Mouse (Mus musculus) liver, embryonic 14.5 days (tissue): ENCODE measurements around the gene Prr12. TPM values are rescaled to one million over a fixed set of nuclear protein-coding genes. Genes with fewer than 3 reads are reported as not detected.

ENCODE experiments used
- ATAC-seq: fragments of 200-750 bp; cut with Nextera tagmentation; 2 replicates; pipeline ENCODE4 v1.8.0; 2017; ENCODE audit warnings: moderate number of reproducible peaks, mild to moderate bottlenecking, moderate library complexity; ENCODE audit not compliant: insufficient read depth
- DNase-seq, 3 experiments: peaks; one replicate each; pipeline ENCODE4 v3.0.0-alpha.2; 2012 to 2013; ENCODE audit warnings: low read depth in 3 of 3, low spot score in 3 of 3
- H3K27ac ChIP-seq: fragments of 300-500 bp; sonication (generic); 2 replicates; pipeline ENCODE4 v1.5.1; 2014; ENCODE audit warnings: moderate library complexity, mild to moderate bottlenecking, control low read depth, inconsistent platforms
- H3K27me3 ChIP-seq: fragments of 300-500 bp; sonication (generic); 2 replicates; pipeline ENCODE4 v1.6.1; 2014; ENCODE audit warnings: mild to moderate bottlenecking, low read length, moderate library complexity; ENCODE audit not compliant: control insufficient read depth, insufficient read depth
- H3K36me3 ChIP-seq: fragments of 300-500 bp; sonication (generic); replicated peaks from 2 replicates; pipeline ENCODE4 v1.6.1; 2014; ENCODE audit warnings: low read depth; ENCODE audit not compliant: control insufficient read depth, insufficient read depth
- H3K4me1 ChIP-seq, 2 experiments: fragments of 200-500 bp in 1 of 2; fragments of 300-500 bp in 1 of 2; sonication (generic) in 1 of 2; replicated peaks; 2 replicates each; pipeline ENCODE4 v1.6.1; 2012 to 2014; ENCODE audit warnings: antibody characterized with exemption in 1 of 2, inconsistent platforms in 1 of 2, low read length in 1 of 2; ENCODE audit not compliant: control insufficient read depth in 2 of 2, insufficient read depth in 2 of 2
- H3K4me2 ChIP-seq: fragments of 300-500 bp; sonication (generic); 2 replicates; pipeline ENCODE4 v1.6.1; 2014; ENCODE audit warnings: low read depth, mild to moderate bottlenecking, control low read depth, moderate library complexity
- H3K4me3 ChIP-seq, 2 experiments: fragments of 200-500 bp in 1 of 2; fragments of 300-500 bp in 1 of 2; sonication (generic) in 1 of 2; 2 replicates each; pipeline ENCODE4 v1.5.1; 2012 to 2014; ENCODE audit warnings: low read depth in 2 of 2, low read length in 2 of 2, mild to moderate bottlenecking in 2 of 2, control low read depth in 1 of 2, inconsistent platforms in 1 of 2, moderate library complexity in 1 of 2; ENCODE audit not compliant: insufficient read depth in 1 of 2
- H3K9ac ChIP-seq: fragments of 300-500 bp; sonication (generic); replicated peaks from 2 replicates; pipeline ENCODE4 v1.6.1; 2014; ENCODE audit warnings: mild to moderate bottlenecking, control low read depth, moderate library complexity
- H3K9me3 ChIP-seq: fragments of 300-500 bp; sonication (generic); 2 replicates; pipeline ENCODE4 v1.6.1; 2016; ENCODE audit warnings: low read length, mixed read lengths; ENCODE audit not compliant: control insufficient read depth
- CTCF ChIP-seq: IDR thresholded peaks from 2 replicates; pipeline ENCODE4 v1.5.1; 2016; ENCODE audit warnings: antibody characterized with exemption, low read depth, control low read depth
- EP300 ChIP-seq: IDR thresholded peaks from 2 replicates; pipeline ENCODE4 v1.6.1; 2016; ENCODE audit warnings: antibody characterized with exemption, low read depth
- WGBS: fragments of 180-500 bp; shearing (Covaris S2); extraction: QIAGEN DNeasy Blood & Tissue Kit; methylation state at CpG from one replicate; pipeline ENCODE4 v1.1.7; 2014; ENCODE audit not compliant: insufficient replicate concordance; 5-methylcytosine and 5-hydroxymethylcytosine counted together
- polyA plus RNA-seq, 2 experiments: library from polyadenylated mRNA; depleted of rRNA in 1 of 2; stranded (reverse) in 1 of 2; unstranded in 1 of 2; fragments of >200 nt; fragmentation: Nextera tagmentation in 1 of 2; extraction: Ambion mirVana in 1 of 2; gene quantifications; 2 replicates each; pipeline versions ENCODE4 v1.2.1 to v1.2.3; 2012 to 2014

The Prr12 gene
- polyA plus RNA-seq, 2 experiments = 1.9 to 2.6 TPM

DNA sequence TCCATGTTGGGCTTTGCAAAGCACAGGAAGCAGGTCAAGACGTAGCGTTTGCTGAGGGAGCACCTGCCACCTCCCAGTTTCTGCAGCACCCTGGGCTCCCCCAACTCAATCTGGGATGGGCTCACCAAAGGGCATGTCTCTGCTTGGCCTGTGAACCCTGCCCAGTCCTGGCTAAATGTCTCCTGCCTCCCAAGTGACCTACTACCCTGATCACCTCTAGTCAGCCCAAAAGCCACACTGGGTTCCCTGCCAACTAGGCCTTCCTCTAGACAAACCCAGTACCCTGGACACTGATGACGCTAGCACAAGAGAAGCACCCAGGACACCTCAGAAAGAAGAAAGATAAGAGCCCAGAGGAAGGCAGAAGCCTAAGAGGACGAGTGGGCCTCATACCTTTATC lies 39.9 kb downstream of the Prr12 start:
- DNase-seq = no peak
- H3K36me3 ChIP-seq = peaks cover 44% of the 10 kb centered on the region
- no peak overlapping the region for H3K4me3 ChIP-seq
- 0 out of 2 replicates have a peak overlapping the region, but pooled peaks have one; percentile 13 for H3K4me2 ChIP-seq
- no peaks in the 10 kb centered on the region for H3K9me3 ChIP-seq
- WGBS = 60% methylated on average over 4 of the region's 4 CpGs
- H3K27me3 ChIP-seq = no peaks in the 10 kb centered on the region
- ATAC-seq = no peak
- no peak overlapping the region; the same call in 1 of the 2 replicates for H3K9ac ChIP-seq
- no peak for TF ChIP-seq CTCF
- no peak for TF ChIP-seq EP300
- peaks cover 13 to 22% of the 10 kb centered on the region in 2 experiments for H3K4me1 ChIP-seq
- no peak overlapping the region for H3K27ac ChIP-seq

DNA sequence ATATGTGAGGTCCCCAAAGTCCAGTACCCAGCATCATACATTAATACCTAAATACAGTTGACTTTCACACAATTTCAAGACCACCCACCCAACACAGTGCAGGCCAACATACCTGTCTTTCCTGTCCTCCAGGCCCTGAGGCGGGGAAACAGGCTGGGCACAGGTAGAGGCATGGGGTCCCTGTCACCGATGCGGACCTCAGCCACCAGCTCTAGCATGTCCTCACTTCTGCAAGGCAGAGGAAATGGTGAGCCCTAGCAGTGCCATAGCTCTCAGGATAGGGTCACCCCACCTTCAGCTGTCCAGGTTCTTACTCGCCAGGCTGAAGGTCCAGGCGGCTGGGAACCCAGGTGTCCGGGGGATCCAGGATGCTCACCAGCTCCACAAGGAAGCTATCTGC lies 40.7 kb downstream of the Prr12 start:
- 85% methylated on average over 6 of the region's 6 CpGs for WGBS
- Histone ChIP-seq H3K27ac (no peak overlapping the region), H3K4me1 (peaks cover 13 to 22% of the 10 kb centered on the region in 2 experiments), H3K9me3 (no peaks in the 10 kb centered on the region), H3K4me3 (no peak overlapping the region), H3K27me3 (no peaks in the 10 kb centered on the region), H3K9ac (no peak overlapping the region), H3K4me2 (no peak overlapping the region), H3K36me3 (peaks cover 52% of the 10 kb centered on the region)
- TF ChIP-seq CTCF = no peak
- no peak for TF ChIP-seq EP300
- no peak for ATAC-seq
- no peak for DNase-seq

DNA sequence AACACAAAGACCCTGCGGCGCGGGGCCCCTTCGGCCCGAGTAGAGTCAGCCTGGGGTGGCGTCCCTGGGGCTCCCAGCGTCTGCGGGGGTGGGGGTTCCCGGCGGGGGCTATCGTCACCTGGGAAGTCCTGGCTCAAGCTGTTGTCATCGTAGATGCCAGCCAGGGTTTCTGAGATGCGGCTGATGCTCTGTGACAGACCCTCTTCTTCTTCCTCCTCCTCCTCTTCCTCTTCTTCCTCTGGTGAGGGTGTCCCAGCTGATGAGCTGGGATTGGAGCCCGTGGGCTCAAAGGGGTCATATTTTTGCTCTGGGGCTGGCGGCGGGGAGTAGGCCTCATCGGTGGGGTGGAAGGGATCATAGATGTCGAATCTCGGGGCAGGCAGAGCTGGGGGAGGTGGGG lies 44.3 kb downstream of the Prr12 start:
- TF ChIP-seq EP300 (no peak), CTCF (no peak)
- Histone ChIP-seq H3K36me3 (peaks cover 79% of the 10 kb centered on the region), H3K4me2 (no peak overlapping the region), H3K9ac (no peak overlapping the region), H3K27ac (no peak overlapping the region), H3K27me3 (no peaks in the 10 kb centered on the region), H3K4me3 (no peak overlapping the region), H3K9me3 (no peaks in the 10 kb centered on the region), H3K4me1 (peaks cover 4 to 6% of the 10 kb centered on the region in 2 experiments; a peak in 3 of 4 replicates)
- no peak for ATAC-seq
- DNase-seq = no peak
- WGBS = 89% methylated on average over 19 of the region's 19 CpGs

DNA sequence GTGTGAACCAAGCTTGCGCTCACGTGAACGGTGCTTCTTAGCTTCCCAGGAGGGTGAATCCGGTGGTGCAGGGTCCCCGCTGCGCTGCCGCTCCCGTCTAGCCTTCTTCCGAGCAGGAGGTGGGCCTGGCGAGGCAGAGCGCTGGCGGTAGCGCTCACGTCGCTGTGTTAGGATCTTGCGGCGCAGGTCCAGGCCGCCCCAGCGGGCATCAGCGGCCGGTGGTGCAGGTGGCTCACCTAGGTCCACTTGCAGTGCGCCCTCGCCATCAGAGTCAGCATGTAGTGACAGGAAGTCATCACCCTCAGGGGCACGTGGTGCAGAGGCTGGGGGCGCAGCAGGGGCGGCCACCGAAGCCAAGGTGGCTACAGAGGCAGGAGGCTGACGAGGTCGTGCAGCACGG lies 44.8 kb downstream of the Prr12 start:
- 91% methylated on average over 30 of the region's 30 CpGs for WGBS
- peaks cover 83% of the 10 kb centered on the region for H3K36me3 ChIP-seq
- H3K27ac ChIP-seq = no peak overlapping the region
- TF ChIP-seq EP300 (no peak), CTCF (no peak)
- H3K9me3 ChIP-seq = no peaks in the 10 kb centered on the region
- DNase-seq (no peak), ATAC-seq (no peak)
- peaks cover 0 to under 1% of the 10 kb centered on the region in 2 experiments; a peak in 1 of 4 replicates for H3K4me1 ChIP-seq
- H3K4me3 ChIP-seq = no peak overlapping the region
- H3K4me2 ChIP-seq = no peak overlapping the region
- no peaks in the 10 kb centered on the region for H3K27me3 ChIP-seq
- H3K9ac ChIP-seq = no peak overlapping the region

DNA sequence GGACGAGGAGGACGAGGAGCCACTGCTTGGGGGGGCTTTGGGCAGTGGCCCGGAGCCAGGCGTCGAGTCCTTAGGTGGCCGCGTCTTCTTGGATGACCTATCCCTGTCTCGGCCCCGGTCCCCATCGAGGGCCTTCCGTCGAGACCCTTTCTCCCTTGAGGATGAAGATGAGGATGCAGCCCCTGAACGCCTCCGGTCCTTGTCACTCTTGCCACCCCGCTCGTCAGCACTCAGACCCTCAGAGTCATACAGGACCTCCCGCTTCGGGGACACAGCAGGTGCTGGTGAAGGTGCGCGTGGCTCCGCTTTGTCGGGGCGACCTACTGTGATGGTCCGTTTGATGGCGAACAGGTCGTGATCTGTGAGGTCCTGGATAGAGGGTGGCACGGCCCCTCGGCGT lies 45.5 kb downstream of the Prr12 start:
- Histone ChIP-seq H3K4me2 (no peak overlapping the region), H3K27ac (no peak overlapping the region), H3K27me3 (no peaks in the 10 kb centered on the region), H3K9ac (no peak overlapping the region), H3K4me3 (no peak overlapping the region), H3K4me1 (no peaks in the 10 kb centered on the region), H3K36me3 (peaks cover 83% of the 10 kb centered on the region), H3K9me3 (no peaks in the 10 kb centered on the region)
- ATAC-seq (no peak), DNase-seq (no peak)
- 92% methylated on average over 29 of the region's 29 CpGs for WGBS
- no peak for TF ChIP-seq CTCF
- no peak for TF ChIP-seq EP300
